Mouse (Mus musculus) intestine, postnatal 0 days (tissue): ENCODE results near the gene Crygb. TPM values are rescaled to one million over a fixed set of nuclear protein-coding genes. Genes with fewer than 3 reads are reported as not detected.
A peak's percentile ranks its signal among the peaks of the same experiment; 100 is the strongest.

Source experiments
- ATAC-seq: fragments of 200-750 bp; cut with Nextera tagmentation; 2 replicates; pipeline ENCODE4 v1.8.0; 2017; ENCODE audit warnings: mild to moderate bottlenecking, moderate TSS enrichment, moderate library complexity
- H3K27ac ChIP-seq: fragments of 300-500 bp; sonication (generic); 2 replicates; pipeline ENCODE4 v1.5.1; 2014; ENCODE audit warnings: mild to moderate bottlenecking, low read depth, low read length, moderate library complexity
- H3K27me3 ChIP-seq: fragments of 300-500 bp; sonication (generic); replicated peaks from 2 replicates; pipeline ENCODE4 v1.6.1; 2014; ENCODE audit warnings: low read length, mixed read lengths; ENCODE audit not compliant: control insufficient read depth, insufficient read depth
- H3K36me3 ChIP-seq: fragments of 300-500 bp; sonication (generic); 2 replicates; pipeline ENCODE4 v1.6.1; 2014; ENCODE audit warnings: mild to moderate bottlenecking, moderate library complexity; ENCODE audit not compliant: control insufficient read depth, insufficient read depth
- H3K4me1 ChIP-seq: fragments of 300-500 bp; sonication (generic); replicated peaks from 2 replicates; pipeline ENCODE4 v1.6.1; 2014; ENCODE audit warnings: antibody characterized with exemption, low read length, mixed read lengths; ENCODE audit not compliant: control insufficient read depth, insufficient read depth
- H3K4me2 ChIP-seq: fragments of 300-500 bp; sonication (generic); replicated peaks from 2 replicates; pipeline ENCODE4 v1.6.1; 2014; ENCODE audit warnings: low read depth, mild to moderate bottlenecking, moderate library complexity
- H3K4me3 ChIP-seq: fragments of 300-500 bp; sonication (generic); 2 replicates; pipeline ENCODE4 v1.5.1; 2014; ENCODE audit warnings: low read depth, low read length
- H3K9ac ChIP-seq: fragments of 300-500 bp; sonication (generic); 2 replicates; pipeline ENCODE4 v1.6.1; 2014; ENCODE audit warnings: mild to moderate bottlenecking, low read depth, low read length
- H3K9me3 ChIP-seq: fragments of 300-500 bp; sonication (generic); 2 replicates; pipeline ENCODE4 v1.6.1; 2016; ENCODE audit warnings: mixed run types; ENCODE audit not compliant: control insufficient read depth
- CTCF ChIP-seq: sonication (generic); IDR thresholded peaks from 2 replicates; pipeline ENCODE4 v1.5.1; 2016; ENCODE audit warnings: low read depth, mild to moderate bottlenecking, control low read depth, antibody characterized with exemption, moderate library complexity
- WGBS: fragments of 180-500 bp; shearing (Covaris S2); extraction: QIAGEN DNeasy Blood & Tissue Kit; methylation state at CpG from one replicate; pipeline ENCODE4 v1.1.7; 2014; 5-methylcytosine and 5-hydroxymethylcytosine counted together
- polyA plus RNA-seq: library from polyadenylated mRNA; unstranded; fragments of >200 nt; fragmentation: Nextera tagmentation; extraction: Ambion mirVana; gene quantifications from 2 replicates; pipeline ENCODE4 v1.2.1, GENCODE M21; 2015

Crygb gene
- polyA plus RNA-seq, 1 experiment from 2014 or later: not detected

GRCm38 (mm10) chr1:65088567-65089356, 6.7 kb upstream of the Crygb start:
- Histone ChIP-seq H3K4me2 (no peak overlapping the region), H3K36me3 (no peaks in the 10 kb centered on the region), H3K4me3 (no peak overlapping the region), H3K9me3 (no peaks in the 10 kb centered on the region), H3K9ac (no peak overlapping the region), H3K27me3 (no peaks in the 10 kb centered on the region), H3K27ac (no peak overlapping the region), H3K4me1 (no peaks in the 10 kb centered on the region)
- whole genome bisulfite sequencing: 66% methylated on average over 6 of the region's 6 CpGs
- TF ChIP-seq CTCF: no peak
- ATAC-seq: peak; percentile 69

- Histone ChIP-seq H3K36me3 (no peaks in the 10 kb centered on the region), H3K27ac (no peak overlapping the region), H3K4me3 (no peak overlapping the region), H3K9ac (no peak overlapping the region), H3K4me1 (no peaks in the 10 kb centered on the region), H3K27me3 (no peaks in the 10 kb centered on the region), H3K4me2 (no peak overlapping the region), H3K9me3 (no peaks in the 10 kb centered on the region)
- peak; percentile 55 for TF ChIP-seq CTCF
- no peak for ATAC-seq
- 17% methylated on average over 5 of the region's 5 CpGs for WGBS
These were observed 6.5 kb downstream of the Crygb start for GRCm38 (mm10) chr1:65075607-65076006.

GRCm38 (mm10) chr1:65073589-65073988, 8.5 kb downstream of the Crygb start, which contains the start of gene Crygc:
Gene Crygc (minus strand): TSS chr1:65073689.
- Histone ChIP-seq H3K4me3 (no peak within 1 kb of the TSS), H3K9me3 (no peaks in the 10 kb centered on the region), H3K4me1 (no peaks in the 10 kb centered on the region), H3K27me3 (no peaks in the 10 kb centered on the region), H3K4me2 (no peak within 1 kb of the TSS), H3K27ac (no peak within 1 kb of the TSS), H3K36me3 (no peaks in the 10 kb centered on the region), H3K9ac (no peak within 1 kb of the TSS)
- no peak for TF ChIP-seq CTCF
- no peak for ATAC-seq
- 65% methylated on average over 6 of the region's 6 CpGs for WGBS

DNA sequence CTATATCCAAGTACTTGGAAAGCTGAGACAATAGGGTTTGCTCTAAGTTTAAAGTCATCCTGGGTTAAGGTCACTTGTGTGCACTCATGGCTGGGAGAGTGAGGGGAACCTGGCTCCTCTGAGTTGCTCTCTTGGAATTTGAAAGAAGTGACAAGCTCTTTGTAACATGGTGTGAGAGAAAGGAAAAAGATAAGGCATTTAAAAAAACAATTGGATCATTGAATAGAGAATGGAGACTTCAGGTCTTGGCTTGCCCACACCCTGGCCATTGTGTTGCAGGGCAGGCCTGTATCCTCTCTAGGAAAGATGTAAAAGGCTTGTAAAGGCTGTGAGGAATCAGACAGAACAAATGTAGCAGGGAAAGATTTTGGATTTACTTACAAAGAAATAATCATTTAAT, 14.2 kb downstream of the Crygb start:
- no peak for ATAC-seq
- Histone ChIP-seq H3K4me1 (no peaks in the 10 kb centered on the region), H3K27me3 (no peaks in the 10 kb centered on the region), H3K4me2 (no peak overlapping the region), H3K9me3 (no peaks in the 10 kb centered on the region), H3K9ac (no peak overlapping the region), H3K36me3 (no peaks in the 10 kb centered on the region), H3K27ac (no peak overlapping the region), H3K4me3 (no peak overlapping the region)
- no peak for TF ChIP-seq CTCF

DNA sequence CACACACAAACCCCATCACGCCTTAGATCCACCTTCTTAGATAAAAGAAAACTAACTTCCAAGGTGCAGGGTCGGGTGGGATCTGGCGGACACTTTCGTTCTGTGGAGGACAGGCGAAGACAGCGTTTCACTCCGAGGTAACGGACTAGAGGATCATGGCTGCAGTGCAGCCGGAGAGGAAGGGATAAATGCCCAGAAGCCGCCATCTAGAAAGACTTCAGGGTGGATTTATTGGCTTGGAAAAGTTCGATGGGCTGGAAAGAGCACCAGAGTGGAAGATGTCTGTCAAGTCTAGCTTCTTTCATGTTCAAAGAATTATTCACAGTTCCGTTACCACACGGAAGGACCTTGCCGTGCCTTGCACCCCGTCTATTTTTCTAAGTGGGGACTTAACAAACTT, 17.9 kb downstream of the Crygb start:
- H3K4me1 ChIP-seq: no peaks in the 10 kb centered on the region
- no peaks in the 10 kb centered on the region for H3K27me3 ChIP-seq
- H3K4me2 ChIP-seq: no peak overlapping the region
- no peak overlapping the region for H3K27ac ChIP-seq
- H3K9ac ChIP-seq: no peak overlapping the region
- no peak for ATAC-seq
- no peak overlapping the region for H3K4me3 ChIP-seq
- WGBS: 87% methylated on average over 15 of the region's 15 CpGs
- TF ChIP-seq CTCF: no peak
- no peaks in the 10 kb centered on the region for H3K9me3 ChIP-seq
- no peaks in the 10 kb centered on the region for H3K36me3 ChIP-seq

- Histone ChIP-seq H3K9ac (no peak within 1 kb of the TSS), H3K36me3 (no peaks in the 10 kb centered on the region), H3K4me2 (no peak within 1 kb of the TSS), H3K4me1 (no peaks in the 10 kb centered on the region), H3K27me3 (no peaks in the 10 kb centered on the region), H3K9me3 (no peaks in the 10 kb centered on the region), H3K4me3 (no peak within 1 kb of the TSS), H3K27ac (no peak within 1 kb of the TSS)
- ATAC-seq: no peak
- no peak for TF ChIP-seq CTCF
- 87% methylated on average over 8 of the region's 8 CpGs for WGBS
These were observed 18.7 kb downstream of the Crygb start, which contains the start of gene Crygd for GRCm38 (mm10) chr1:65063352-65063751. Gene Crygd (minus strand): TSS chr1:65063452.
